Mouse (Mus musculus) hindbrain, embryonic 10.5 days (tissue): ENCODE data around the gene Gm10306. TPM values are rescaled to one million over a fixed set of nuclear protein-coding genes. Genes with fewer than 3 reads are reported as not detected.

ENCODE experiments used
- DNase-seq: peaks from one replicate; pipeline ENCODE4 v3.0.0-alpha.2; 2017; ENCODE audit warnings: low spot score
- H3K27ac ChIP-seq: fragments of 300-500 bp; sonication (generic); 2 replicates; pipeline ENCODE4 v1.5.1; 2016; ENCODE audit warnings: mild to moderate bottlenecking, moderate library complexity
- H3K27me3 ChIP-seq: fragments of 300-500 bp; sonication (generic); 2 replicates; pipeline ENCODE4 v1.6.1; 2016; ENCODE audit warnings: mild to moderate bottlenecking; ENCODE audit not compliant: poor library complexity, insufficient read depth, severe bottlenecking
- H3K36me3 ChIP-seq: fragments of 300-500 bp; sonication (generic); 2 replicates; pipeline ENCODE4 v1.6.1; 2016; ENCODE audit warnings: mild to moderate bottlenecking, moderate library complexity
- H3K4me1 ChIP-seq: fragments of 300-500 bp; sonication (generic); replicated peaks from 2 replicates; pipeline ENCODE4 v1.6.1; 2016; ENCODE audit warnings: mild to moderate bottlenecking
- H3K4me3 ChIP-seq: fragments of 300-500 bp; sonication (generic); 2 replicates; pipeline ENCODE4 v1.5.1; 2016; ENCODE audit warnings: mild to moderate bottlenecking, moderate library complexity
- H3K9me3 ChIP-seq: fragments of 300-500 bp; sonication (generic); 2 replicates; pipeline ENCODE4 v1.6.1; 2016; ENCODE audit warnings: mild to moderate bottlenecking, moderate library complexity
- WGBS: fragments of 180-500 bp; shearing (Covaris S2); methylation state at CpG from one replicate; pipeline ENCODE4 v1.1.7; 2016; 5-methylcytosine and 5-hydroxymethylcytosine counted together
- polyA plus RNA-seq: library from polyadenylated mRNA; unstranded; fragments of >200 nt; fragmentation: Nextera tagmentation; extraction: Ambion mirVana; gene quantifications from 2 replicates; pipeline ENCODE4 v1.2.1, GENCODE M21; 2016

The Gm10306 gene
- polyA plus RNA-seq = not detected in 2 replicates

GRCm38 (mm10) chr4:94556265-94557054, at the start of gene Gm10306, which contains the start of gene Caap1:
Gm10306 (plus strand) TSS chr4:94556546.
Caap1 (minus strand) TSS chr4:94556796.
- Histone ChIP-seq H3K9me3 (no peaks in the 10 kb centered on the region), H3K36me3 (no peaks in the 10 kb centered on the region), H3K4me3 (peak within 1 kb of the TSS; percentile 95), H3K4me1 (peaks cover 19% of the 10 kb centered on the region), H3K27ac (peak within 1 kb of the TSS; percentile 92), H3K27me3 (no peaks in the 10 kb centered on the region)
- DNase-seq = peak; percentile 96
- WGBS = 1% methylated on average over 83 of the region's 83 CpGs

DNA sequence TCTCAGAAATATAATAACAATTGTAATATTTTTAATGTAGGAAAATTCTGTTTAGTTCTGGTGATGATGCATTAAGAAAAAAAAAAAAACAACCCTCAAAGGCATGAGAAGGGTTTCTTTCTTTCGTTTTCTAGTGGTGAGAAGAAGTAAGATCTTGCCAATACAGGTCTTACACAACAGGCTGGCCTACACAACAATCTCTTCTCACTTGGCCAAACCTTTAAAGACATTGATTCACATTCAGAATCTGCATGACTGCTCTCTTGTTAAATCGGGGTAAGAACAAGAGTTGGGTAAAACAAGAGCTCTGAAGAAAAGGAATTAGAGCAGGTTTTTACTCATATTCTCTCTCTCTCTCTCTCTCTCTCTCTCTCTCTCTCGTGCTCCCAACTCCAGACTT, 41.0 kb upstream of the Gm10306 start:
- Histone ChIP-seq H3K27ac (no peak overlapping the region), H3K36me3 (peaks cover 47% of the 10 kb centered on the region), H3K4me3 (no peak overlapping the region), H3K4me1 (no peaks in the 10 kb centered on the region), H3K27me3 (no peaks in the 10 kb centered on the region), H3K9me3 (no peaks in the 10 kb centered on the region)
- no peak for DNase-seq
- WGBS = 75% methylated on average over 3 of the region's 3 CpGs

DNA sequence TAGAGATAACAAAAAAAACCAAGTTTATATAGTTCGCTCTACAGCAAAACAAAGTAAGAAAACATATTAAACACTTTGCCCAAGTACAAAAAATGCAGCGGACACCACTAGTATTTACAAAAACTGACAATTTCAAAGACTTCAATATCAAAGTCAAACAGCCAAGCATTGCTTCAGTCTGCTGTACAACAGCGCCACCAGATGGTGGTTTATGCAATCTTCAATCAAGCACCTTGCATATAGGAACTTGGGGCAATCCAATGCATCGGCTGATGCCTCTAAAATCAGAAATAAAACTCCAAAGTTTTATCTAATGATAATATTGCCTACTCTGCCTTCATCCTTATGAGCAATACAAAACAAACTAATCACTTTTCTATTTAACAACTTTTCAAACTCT, 38.7 kb upstream of the Gm10306 start:
- DNase-seq = peak; percentile 46
- Histone ChIP-seq H3K27ac (no peak overlapping the region), H3K4me3 (no peak overlapping the region), H3K27me3 (no peaks in the 10 kb centered on the region), H3K36me3 (peaks cover 28% of the 10 kb centered on the region), H3K4me1 (no peaks in the 10 kb centered on the region), H3K9me3 (no peaks in the 10 kb centered on the region)
- WGBS = 73% methylated on average over 4 of the region's 4 CpGs

DNA sequence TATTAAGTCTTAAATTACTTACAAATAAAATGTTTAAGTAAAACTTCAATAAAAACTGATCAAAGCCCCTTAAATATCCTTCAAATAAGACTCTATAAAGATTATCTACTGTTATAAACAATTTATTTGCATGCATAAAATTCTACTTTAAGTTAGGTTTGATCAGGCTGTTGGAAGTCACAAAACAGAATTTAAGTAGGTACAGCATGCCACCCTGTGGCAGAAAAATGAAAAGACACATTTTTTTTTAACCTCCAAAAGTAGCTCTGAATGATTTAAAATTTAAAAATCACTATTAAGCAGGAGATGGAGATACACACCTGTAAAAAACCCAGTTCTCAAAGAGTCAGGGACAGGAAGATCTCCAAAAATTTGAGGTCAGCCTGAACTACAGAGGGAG, 33.0 kb upstream of the Gm10306 start:
- Histone ChIP-seq H3K4me1 (no peaks in the 10 kb centered on the region), H3K9me3 (no peaks in the 10 kb centered on the region), H3K27me3 (no peaks in the 10 kb centered on the region), H3K4me3 (no peak overlapping the region), H3K27ac (no peak overlapping the region), H3K36me3 (0 out of 2 replicates have a peak, but pooled peaks cover 6% of the 10 kb centered on the region)
- no peak for DNase-seq

DNA sequence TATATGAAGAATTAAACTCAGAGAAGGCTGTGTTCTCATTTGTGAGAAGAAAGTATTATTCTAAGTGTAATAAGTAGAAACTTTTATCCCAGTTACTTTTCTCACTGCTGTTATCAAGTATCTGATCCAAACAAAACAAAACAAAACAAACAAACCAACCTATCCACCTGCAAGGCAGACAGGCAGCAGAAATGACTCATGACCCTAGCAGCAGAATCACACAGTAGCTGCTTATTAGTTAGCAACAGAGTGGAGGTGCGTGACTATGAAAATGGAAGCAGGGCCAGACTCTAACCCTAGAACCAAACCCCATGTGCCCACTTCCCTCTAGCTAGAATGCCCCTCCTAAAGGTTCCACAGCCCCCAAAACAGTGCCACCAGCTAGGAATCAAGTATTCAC, 26.9 kb upstream of the Gm10306 start:
- Histone ChIP-seq H3K4me3 (no peak overlapping the region), H3K9me3 (no peaks in the 10 kb centered on the region), H3K4me1 (no peaks in the 10 kb centered on the region), H3K36me3 (peaks cover 3% of the 10 kb centered on the region; the same call in 1 of the 2 replicates), H3K27ac (no peak overlapping the region), H3K27me3 (no peaks in the 10 kb centered on the region)
- WGBS = 94% methylated on average over 1 of the region's 1 CpGs
- no peak for DNase-seq

- Histone ChIP-seq H3K9me3 (no peaks in the 10 kb centered on the region), H3K27ac (no peak overlapping the region), H3K36me3 (peaks cover 22% of the 10 kb centered on the region), H3K4me1 (no peaks in the 10 kb centered on the region), H3K27me3 (no peaks in the 10 kb centered on the region), H3K4me3 (no peak overlapping the region)
- no peak for DNase-seq
Measured at GRCm38 (mm10) chr4:94533205-94533604, 23.1 kb upstream of the Gm10306 start.

GRCm38 (mm10) chr4:94543041-94543440, 13.3 kb upstream of the Gm10306 start:
- Histone ChIP-seq H3K27me3 (no peaks in the 10 kb centered on the region), H3K4me3 (no peak overlapping the region), H3K4me1 (no peaks in the 10 kb centered on the region), H3K9me3 (no peaks in the 10 kb centered on the region), H3K27ac (no peak overlapping the region), H3K36me3 (peaks cover 86% of the 10 kb centered on the region)
- 93% methylated on average over 4 of the region's 4 CpGs for WGBS
- no peak for DNase-seq

DNA sequence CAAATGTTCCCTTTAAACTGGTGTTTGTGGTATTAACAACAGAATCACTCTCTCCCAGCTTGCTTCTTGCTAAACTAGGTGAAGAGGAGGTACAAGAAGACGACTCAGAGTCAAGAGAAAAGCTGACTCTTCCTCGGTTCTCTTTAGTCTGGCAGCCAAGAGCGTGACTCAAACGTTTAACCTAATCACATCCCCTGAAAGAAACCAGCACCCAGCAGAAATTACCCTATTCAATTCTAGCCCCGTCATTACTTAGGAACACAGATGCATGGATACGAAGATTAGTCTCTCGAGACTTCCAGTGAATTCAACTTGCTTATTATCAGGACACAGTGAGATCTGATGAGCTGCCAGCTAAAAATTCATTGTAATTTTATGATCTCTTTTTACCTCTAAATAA, 12.0 kb upstream of the Gm10306 start:
- no peaks in the 10 kb centered on the region for H3K9me3 ChIP-seq
- H3K27ac ChIP-seq = no peak overlapping the region
- no peaks in the 10 kb centered on the region for H3K27me3 ChIP-seq
- no peak for DNase-seq
- WGBS = 81% methylated on average over 7 of the region's 7 CpGs
- no peaks in the 10 kb centered on the region for H3K4me1 ChIP-seq
- peaks cover 80% of the 10 kb centered on the region for H3K36me3 ChIP-seq
- H3K4me3 ChIP-seq = no peak overlapping the region

DNA sequence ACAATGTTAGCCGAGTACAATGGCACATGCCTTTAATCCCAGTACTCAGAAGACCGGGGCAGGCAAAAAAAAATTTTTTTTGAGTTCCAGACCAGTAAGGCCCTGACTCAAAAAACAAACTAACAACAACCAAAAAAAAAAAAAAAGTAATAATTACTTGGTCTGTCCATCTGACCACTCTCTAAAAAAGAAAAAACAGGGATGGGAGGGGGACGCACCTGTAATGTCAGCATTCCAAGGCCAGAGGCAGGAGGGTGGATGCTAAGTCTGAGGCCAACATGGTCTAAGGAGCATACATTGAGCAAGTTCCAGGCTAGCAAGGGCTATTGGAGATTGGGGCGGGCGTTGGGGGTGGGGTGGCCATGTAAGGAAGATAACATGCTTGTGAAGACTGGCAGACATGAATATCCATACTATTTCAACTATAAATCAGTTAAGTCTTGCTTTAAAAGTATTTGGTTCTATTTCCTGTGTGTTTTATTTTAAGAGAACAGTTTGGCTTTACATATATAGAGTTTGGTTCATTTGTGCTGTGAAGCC, 1.3 kb upstream of the Gm10306 start:
- Histone ChIP-seq H3K4me3 (peak overlapping the region; percentile 95), H3K4me1 (peaks cover 19% of the 10 kb centered on the region), H3K36me3 (peaks cover 2% of the 10 kb centered on the region; the same call in 1 of the 2 replicates), H3K27ac (no peak overlapping the region), H3K27me3 (no peaks in the 10 kb centered on the region), H3K9me3 (no peaks in the 10 kb centered on the region)
- DNase-seq = no peak
- WGBS = 93% methylated on average over 5 of the region's 5 CpGs

- DNase-seq = no peak
- Histone ChIP-seq H3K4me1 (peaks cover 19% of the 10 kb centered on the region), H3K27ac (peak overlapping the region; percentile 92; the same call in 1 of the 2 replicates), H3K27me3 (no peaks in the 10 kb centered on the region), H3K4me3 (peak overlapping the region; percentile 95), H3K36me3 (no peaks in the 10 kb centered on the region), H3K9me3 (no peaks in the 10 kb centered on the region)
- 80% methylated on average over 7 of the region's 7 CpGs for WGBS
Measured at GRCm38 (mm10) chr4:94557145-94557544, 799 bp downstream of the Gm10306 start.

GRCm38 (mm10) chr4:94559266-94559665, 2.9 kb downstream of the Gm10306 start:
- Histone ChIP-seq H3K4me1 (peaks cover 19% of the 10 kb centered on the region), H3K27ac (no peak overlapping the region), H3K36me3 (no peaks in the 10 kb centered on the region), H3K4me3 (no peak overlapping the region), H3K9me3 (no peaks in the 10 kb centered on the region), H3K27me3 (no peaks in the 10 kb centered on the region)
- peak; percentile 47 for DNase-seq
- WGBS = 48% methylated on average over 2 of the region's 2 CpGs

- Histone ChIP-seq H3K4me1 (peaks cover 13% of the 10 kb centered on the region), H3K9me3 (no peaks in the 10 kb centered on the region), H3K36me3 (no peaks in the 10 kb centered on the region), H3K27me3 (no peaks in the 10 kb centered on the region), H3K27ac (no peak overlapping the region), H3K4me3 (no peak overlapping the region)
- no peak for DNase-seq
- 87% methylated on average over 1 of the region's 1 CpGs for WGBS
Measured at GRCm38 (mm10) chr4:94560316-94560715, 4.0 kb downstream of the Gm10306 start.

GRCm38 (mm10) chr4:94561954-94562648, 5.8 kb downstream of the Gm10306 start:
- peaks cover 8% of the 10 kb centered on the region for H3K4me1 ChIP-seq
- no peaks in the 10 kb centered on the region for H3K27me3 ChIP-seq
- H3K36me3 ChIP-seq = peaks cover 6% of the 10 kb centered on the region; the same call in 1 of the 2 replicates
- WGBS = 78% methylated on average over 7 of the region's 7 CpGs
- H3K9me3 ChIP-seq = no peaks in the 10 kb centered on the region
- no peak overlapping the region for H3K4me3 ChIP-seq
- H3K27ac ChIP-seq = no peak overlapping the region
- DNase-seq = no peak
